Mouse (Mus musculus): ENCODE results near the gene Gon7.
A peak's percentile ranks its signal among the peaks of the same experiment; 100 is the strongest.

Gon7 gene

GRCm38 (mm10) chr12:102757689-102758402 lies at the start of gene Gon7, which contains the start of the genes Gm28051 and Ubr7:
Gene Gon7, minus strand, starts transcription at chr12:102757803.
Gene Gm28051, minus strand, starts transcription at chr12:102757765.
Gene Ubr7, plus strand, starts transcription at chr12:102757967.
- peak; percentile 91 for DNase-seq (ENCODE audit: low read depth, low spot score)

- DNase-seq (ENCODE audit: low read depth, low spot score) = no peak
Measured at GRCm38 (mm10) chr12:102799528-102799927, 41.9 kb upstream of the Gon7 start.

GRCm38 (mm10) chr12:102787927-102788326 lies 30.3 kb upstream of the Gon7 start:
- no peak for DNase-seq (ENCODE audit: low read depth, low spot score)

GRCm38 (mm10) chr12:102785593-102785985 lies 28.0 kb upstream of the Gon7 start:
- DNase-seq (ENCODE audit: low read depth, low spot score) = no peak

GRCm38 (mm10) chr12:102784899-102785592 lies 27.4 kb upstream of the Gon7 start:
- no peak for DNase-seq (ENCODE audit: low read depth, low spot score)

GRCm38 (mm10) chr12:102782841-102783240 lies 25.2 kb upstream of the Gon7 start:
- no peak for DNase-seq (ENCODE audit: low read depth, low spot score)

- DNase-seq (ENCODE audit: low read depth, low spot score) = no peak
Measured at GRCm38 (mm10) chr12:102779452-102779851, 21.8 kb upstream of the Gon7 start.

GRCm38 (mm10) chr12:102778151-102778550 lies 20.5 kb upstream of the Gon7 start:
- no peak for DNase-seq (ENCODE audit: low read depth, low spot score)

- DNase-seq (ENCODE audit: low read depth, low spot score) = no peak
Measured at GRCm38 (mm10) chr12:102776035-102776434, 18.4 kb upstream of the Gon7 start.

- DNase-seq (ENCODE audit: low read depth, low spot score) = no peak
Measured at GRCm38 (mm10) chr12:102772676-102773075, 15.1 kb upstream of the Gon7 start.

- no peak for DNase-seq (ENCODE audit: low read depth, low spot score)
Measured at GRCm38 (mm10) chr12:102771601-102772000, 14.0 kb upstream of the Gon7 start.

- DNase-seq (ENCODE audit: low read depth, low spot score) = no peak
Measured at GRCm38 (mm10) chr12:102769000-102769399, 11.4 kb upstream of the Gon7 start.

GRCm38 (mm10) chr12:102763696-102764095 lies 6.1 kb upstream of the Gon7 start:
- no peak for DNase-seq (ENCODE audit: low read depth, low spot score)

GRCm38 (mm10) chr12:102761668-102762067 lies 4.1 kb upstream of the Gon7 start:
- no peak for DNase-seq (ENCODE audit: low read depth, low spot score)

GRCm38 (mm10) chr12:102758936-102759335 lies 1.3 kb upstream of the Gon7 start:
- DNase-seq (ENCODE audit: low read depth, low spot score) = no peak

GRCm38 (mm10) chr12:102758403-102758756 lies 777 bp upstream of the Gon7 start, which contains the start of gene Gm20604:
Gene Gm20604, minus strand, starts transcription at chr12:102758672.
- no peak for DNase-seq (ENCODE audit: low read depth, low spot score)

GRCm38 (mm10) chr12:102757055-102757688 lies 431 bp downstream of the Gon7 start:
- DNase-seq (ENCODE audit: low read depth, low spot score) = no peak

- DNase-seq (ENCODE audit: low read depth, low spot score) = no peak
Measured at GRCm38 (mm10) chr12:102756304-102756703, 1.3 kb downstream of the Gon7 start.

- DNase-seq (ENCODE audit: low read depth, low spot score) = no peak
Measured at GRCm38 (mm10) chr12:102748256-102748655, 9.3 kb downstream of the Gon7 start.

- no peak for DNase-seq (ENCODE audit: low read depth, low spot score)
Measured at GRCm38 (mm10) chr12:102744839-102745238, 12.8 kb downstream of the Gon7 start.

GRCm38 (mm10) chr12:102743589-102744574 lies 13.7 kb downstream of the Gon7 start, which contains the start of the genes Moap1 and Tmem251:
Gene Moap1, minus strand, starts transcription at chr12:102743661.
Gene Tmem251, plus strand, starts transcription at chr12:102743762.
- peak; percentile 78 for DNase-seq (ENCODE audit: low read depth, low spot score)
